Mouse (Mus musculus) midbrain, embryonic 15.5 days (tissue): ENCODE measurements around the gene Postn. TPM values are rescaled to one million over a fixed set of nuclear protein-coding genes. Genes with fewer than 3 reads are reported as not detected.

Experiments
- ATAC-seq: fragments of 200-750 bp; cut with Nextera tagmentation; replicated peaks from 2 replicates; pipeline ENCODE4 v1.8.0; 2017; ENCODE audit warnings: moderate TSS enrichment
- H3K27ac ChIP-seq: fragments of 300-500 bp; sonication (generic); 2 replicates; pipeline ENCODE4 v1.5.1; 2015; ENCODE audit warnings: mild to moderate bottlenecking, inconsistent platforms
- H3K27me3 ChIP-seq: fragments of 300-500 bp; sonication (generic); replicated peaks from 2 replicates; pipeline ENCODE4 v1.6.1; 2015; ENCODE audit warnings: inconsistent platforms
- H3K36me3 ChIP-seq: fragments of 300-500 bp; sonication (generic); replicated peaks from 2 replicates; pipeline ENCODE4 v1.6.1; 2015; ENCODE audit warnings: inconsistent platforms
- H3K4me1 ChIP-seq: fragments of 300-500 bp; sonication (generic); 2 replicates; pipeline ENCODE4 v1.6.1; 2015; ENCODE audit warnings: inconsistent platforms
- H3K4me2 ChIP-seq: fragments of 300-500 bp; sonication (generic); 2 replicates; pipeline ENCODE4 v1.6.1; 2015; ENCODE audit warnings: inconsistent platforms, mild to moderate bottlenecking, moderate library complexity
- H3K4me3 ChIP-seq: fragments of 300-500 bp; sonication (generic); 2 replicates; pipeline ENCODE4 v1.5.1; 2015; ENCODE audit warnings: mild to moderate bottlenecking, inconsistent platforms
- H3K9ac ChIP-seq: fragments of 300-500 bp; sonication (generic); 2 replicates; pipeline ENCODE4 v1.6.1; 2015; ENCODE audit warnings: mild to moderate bottlenecking, inconsistent platforms
- H3K9me3 ChIP-seq: fragments of 300-500 bp; sonication (generic); 2 replicates; pipeline ENCODE4 v1.6.1; 2016; ENCODE audit warnings: inconsistent platforms
- WGBS: fragments of 180-500 bp; shearing (Covaris S2); methylation state at CpG from one replicate; pipeline ENCODE4 v1.1.7; 2015; ENCODE audit warnings: mixed read lengths; 5-methylcytosine and 5-hydroxymethylcytosine counted together
- polyA plus RNA-seq: library from polyadenylated mRNA; unstranded; fragments of >200 nt; fragmentation: Nextera tagmentation; extraction: Ambion mirVana; gene quantifications from 2 replicates; pipeline ENCODE4 v1.2.1, GENCODE M21; 2015

Postn gene
- polyA plus RNA-seq, 1 experiment from 2014 or later = 12.2 TPM

- H3K9ac ChIP-seq = no peak overlapping the region
- 31% methylated on average over 2 of the region's 2 CpGs for WGBS
- H3K9me3 ChIP-seq = no peaks in the 10 kb centered on the region
- no peak for ATAC-seq
- no peaks in the 10 kb centered on the region for H3K27me3 ChIP-seq
- H3K27ac ChIP-seq = no peak overlapping the region
- no peak overlapping the region for H3K4me2 ChIP-seq
- no peak overlapping the region for H3K4me3 ChIP-seq
- no peaks in the 10 kb centered on the region for H3K36me3 ChIP-seq
- no peaks in the 10 kb centered on the region for H3K4me1 ChIP-seq
These were observed 38.4 kb downstream of the Postn start for GRCm38 (mm10) chr3:54399321-54399720.

GRCm38 (mm10) chr3:54399911-54400310 is 39.0 kb downstream of the Postn start:
- 76% methylated on average over 2 of the region's 2 CpGs for WGBS
- no peak overlapping the region for H3K4me3 ChIP-seq
- no peaks in the 10 kb centered on the region for H3K36me3 ChIP-seq
- H3K27ac ChIP-seq = no peak overlapping the region
- ATAC-seq = no peak
- no peaks in the 10 kb centered on the region for H3K27me3 ChIP-seq
- H3K9ac ChIP-seq = no peak overlapping the region
- no peak overlapping the region for H3K4me2 ChIP-seq
- H3K9me3 ChIP-seq = no peaks in the 10 kb centered on the region
- H3K4me1 ChIP-seq = no peaks in the 10 kb centered on the region

- no peak for ATAC-seq
- Histone ChIP-seq H3K4me1 (no peaks in the 10 kb centered on the region), H3K4me2 (no peak overlapping the region), H3K27me3 (no peaks in the 10 kb centered on the region), H3K9ac (no peak overlapping the region), H3K9me3 (no peaks in the 10 kb centered on the region), H3K27ac (no peak overlapping the region), H3K4me3 (no peak overlapping the region), H3K36me3 (no peaks in the 10 kb centered on the region)
- WGBS = 90% methylated on average over 1 of the region's 1 CpGs
These were observed 39.7 kb downstream of the Postn start for GRCm38 (mm10) chr3:54400617-54401016.

- Histone ChIP-seq H3K27me3 (no peaks in the 10 kb centered on the region), H3K36me3 (no peaks in the 10 kb centered on the region), H3K9me3 (no peaks in the 10 kb centered on the region), H3K4me2 (no peak overlapping the region), H3K4me3 (no peak overlapping the region), H3K4me1 (no peaks in the 10 kb centered on the region), H3K9ac (no peak overlapping the region), H3K27ac (no peak overlapping the region)
- 86% methylated on average over 5 of the region's 5 CpGs for WGBS
- no peak for ATAC-seq
These were observed 40.8 kb downstream of the Postn start for GRCm38 (mm10) chr3:54401706-54402105.

- H3K36me3 ChIP-seq = no peaks in the 10 kb centered on the region
- ATAC-seq = no peak
These were observed 42.9 kb downstream of the Postn start for GRCm38 (mm10) chr3:54403791-54404190.

GRCm38 (mm10) chr3:54406567-54406966 is 45.7 kb downstream of the Postn start:
- H3K4me2 ChIP-seq = no peak overlapping the region
- H3K4me3 ChIP-seq = no peak overlapping the region
- 90% methylated on average over 2 of the region's 2 CpGs for WGBS
- no peak for ATAC-seq
- no peaks in the 10 kb centered on the region for H3K9me3 ChIP-seq
- H3K36me3 ChIP-seq = no peaks in the 10 kb centered on the region
- no peaks in the 10 kb centered on the region for H3K27me3 ChIP-seq
- no peak overlapping the region for H3K9ac ChIP-seq
- no peaks in the 10 kb centered on the region for H3K4me1 ChIP-seq
- H3K27ac ChIP-seq = no peak overlapping the region

More at GRCm38 (mm10) chr3:54403791-54404190, 42.9 kb downstream of the Postn start:
- no peak overlapping the region for H3K4me3 ChIP-seq
- no peak overlapping the region for H3K9ac ChIP-seq
- no peak overlapping the region for H3K4me2 ChIP-seq
- H3K27ac ChIP-seq = no peak overlapping the region
- no peaks in the 10 kb centered on the region for H3K9me3 ChIP-seq
- no peaks in the 10 kb centered on the region for H3K27me3 ChIP-seq
- 65% methylated on average over 3 of the region's 3 CpGs for WGBS
- no peaks in the 10 kb centered on the region for H3K4me1 ChIP-seq

- Histone ChIP-seq H3K36me3 (no peaks in the 10 kb centered on the region), H3K4me2 (no peak overlapping the region), H3K27me3 (no peaks in the 10 kb centered on the region), H3K4me3 (no peak overlapping the region), H3K27ac (no peak overlapping the region), H3K4me1 (no peaks in the 10 kb centered on the region), H3K9ac (no peak overlapping the region), H3K9me3 (no peaks in the 10 kb centered on the region)
- WGBS = 89% methylated on average over 3 of the region's 3 CpGs
- no peak for ATAC-seq
These were observed 50.1 kb downstream of the Postn start for GRCm38 (mm10) chr3:54411052-54411451.

GRCm38 (mm10) chr3:54412885-54413583 is 52.1 kb downstream of the Postn start:
- Histone ChIP-seq H3K27me3 (no peaks in the 10 kb centered on the region), H3K4me1 (peaks cover 4% of the 10 kb centered on the region; the same call in 1 of the 2 replicates), H3K36me3 (no peaks in the 10 kb centered on the region), H3K9ac (no peak overlapping the region), H3K27ac (no peak overlapping the region), H3K4me3 (no peak overlapping the region), H3K4me2 (no peak overlapping the region), H3K9me3 (no peaks in the 10 kb centered on the region)
- 83% methylated on average over 7 of the region's 7 CpGs for WGBS
- no peak for ATAC-seq

- Histone ChIP-seq H3K27me3 (no peaks in the 10 kb centered on the region), H3K9ac (no peak overlapping the region), H3K27ac (no peak overlapping the region), H3K36me3 (no peaks in the 10 kb centered on the region), H3K4me1 (peaks cover 8% of the 10 kb centered on the region; the same call in 1 of the 2 replicates), H3K4me2 (no peak overlapping the region), H3K9me3 (no peaks in the 10 kb centered on the region), H3K4me3 (no peak overlapping the region)
- ATAC-seq = no peak
- 92% methylated on average over 1 of the region's 1 CpGs for WGBS
These were observed 52.6 kb downstream of the Postn start for GRCm38 (mm10) chr3:54413584-54413897.

- Histone ChIP-seq H3K36me3 (no peaks in the 10 kb centered on the region), H3K27me3 (no peaks in the 10 kb centered on the region), H3K9ac (no peak overlapping the region), H3K4me3 (no peak overlapping the region), H3K4me2 (no peak overlapping the region), H3K9me3 (no peaks in the 10 kb centered on the region), H3K27ac (no peak overlapping the region), H3K4me1 (peaks cover 8% of the 10 kb centered on the region; the same call in 1 of the 2 replicates)
- 75% methylated on average over 1 of the region's 1 CpGs for WGBS
- no peak for ATAC-seq
These were observed 53.5 kb downstream of the Postn start for GRCm38 (mm10) chr3:54414386-54414785.

- Histone ChIP-seq H3K27me3 (no peaks in the 10 kb centered on the region), H3K27ac (peak overlapping the region; percentile 20; the same call in 1 of the 2 replicates)
- WGBS = 17% methylated on average over 6 of the region's 6 CpGs
These were observed 57.0 kb downstream of the Postn start for GRCm38 (mm10) chr3:54417833-54418386.

GRCm38 (mm10) chr3:54420189-54420928 is 59.5 kb downstream of the Postn start:
- H3K4me3 ChIP-seq = no peak overlapping the region
- H3K27me3 ChIP-seq = no peaks in the 10 kb centered on the region
- 79% methylated on average over 10 of the region's 10 CpGs for WGBS

More at GRCm38 (mm10) chr3:54417833-54418386, 57.0 kb downstream of the Postn start:
- Histone ChIP-seq H3K9me3 (no peaks in the 10 kb centered on the region), H3K4me3 (no peak overlapping the region), H3K4me1 (peaks cover 8% of the 10 kb centered on the region; the same call in 1 of the 2 replicates), H3K4me2 (no peak overlapping the region), H3K36me3 (no peaks in the 10 kb centered on the region), H3K9ac (no peak overlapping the region)
- ATAC-seq = no peak; the same call in 1 of the 2 replicates

More at GRCm38 (mm10) chr3:54420189-54420928, 59.5 kb downstream of the Postn start:
- ATAC-seq = no peak
- H3K27ac ChIP-seq = no peak overlapping the region
- no peak overlapping the region for H3K9ac ChIP-seq
- H3K9me3 ChIP-seq = no peaks in the 10 kb centered on the region
- no peak overlapping the region for H3K4me2 ChIP-seq
- H3K36me3 ChIP-seq = no peaks in the 10 kb centered on the region
- H3K4me1 ChIP-seq = peaks cover 8% of the 10 kb centered on the region; the same call in 1 of the 2 replicates
